Mouse (Mus musculus) splenic B cell, adult 2 months (primary cell): ENCODE results near the gene Strada.
"Not testable (repeated sequence)": the region's sequence is repeated elsewhere in the genome, so short reads cannot be mapped to it uniquely, and the experiment has no call there.

Experiments
- DNase-seq: peaks from one replicate; pipeline ENCODE4 v3.0.0-alpha.2; 2011; ENCODE audit warnings: low read depth, low spot score
- H3K27me3 ChIP-seq: 2 replicates; pipeline ENCODE4 v1.6.1; 2012; ENCODE audit warnings: mild to moderate bottlenecking, low read length, moderate library complexity, mixed read lengths; ENCODE audit not compliant: control insufficient read depth, poor library complexity, insufficient read depth, severe bottlenecking
- H3K36me3 ChIP-seq: 2 replicates; pipeline ENCODE4 v1.6.1; 2012; ENCODE audit warnings: mild to moderate bottlenecking, low read length, moderate library complexity, mixed read lengths; ENCODE audit not compliant: control insufficient read depth, poor library complexity, insufficient read depth, severe bottlenecking

Gene Strada

DNA sequence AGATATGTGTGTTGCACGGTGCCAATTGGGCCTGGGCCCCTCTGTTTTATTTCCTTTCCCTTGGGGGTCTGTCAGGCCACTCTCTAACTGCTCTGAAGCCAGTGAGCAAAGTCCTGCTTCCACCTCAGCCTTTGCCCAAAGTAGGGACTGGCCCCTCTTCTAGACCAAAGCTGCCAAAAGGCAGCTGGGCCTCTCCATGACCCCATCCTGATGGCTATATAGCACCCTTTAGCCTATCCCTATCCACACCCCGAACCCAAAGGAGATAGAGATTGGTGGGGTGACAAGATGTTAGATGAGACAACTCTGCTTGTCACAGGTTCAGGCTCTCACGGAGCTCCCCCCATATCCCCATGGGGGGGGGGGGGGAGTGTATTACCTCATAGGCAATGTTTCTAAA, 46.2 kb downstream of the Strada start:
- no peak for DNase-seq
- Histone ChIP-seq H3K27me3 (no peaks in the 10 kb centered on the region), H3K36me3 (peaks cover 21% of the 10 kb centered on the region)

DNA sequence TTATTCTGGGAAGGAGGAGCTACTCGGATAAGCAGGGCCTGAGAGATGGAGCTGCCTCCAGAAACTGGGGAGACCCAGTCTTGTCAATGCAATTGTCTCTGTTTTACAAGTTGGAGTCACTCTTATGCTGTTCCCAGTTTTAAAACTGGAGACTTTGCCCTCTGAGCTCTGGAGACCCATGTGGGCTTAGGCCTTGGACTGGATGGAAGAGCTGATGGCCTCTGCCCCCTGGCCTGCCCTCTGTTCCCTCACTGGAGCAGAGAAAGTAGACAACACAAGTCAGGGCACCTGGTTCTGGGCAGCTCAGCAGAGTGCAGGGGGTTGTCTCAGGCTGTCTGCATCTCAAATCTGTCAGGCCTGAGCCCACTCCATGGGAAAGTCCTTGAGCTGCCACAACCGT, 47.2 kb downstream of the Strada start:
- DNase-seq, result no peak
- Histone ChIP-seq H3K36me3 (peaks cover 21% of the 10 kb centered on the region), H3K27me3 (no peaks in the 10 kb centered on the region)

DNA sequence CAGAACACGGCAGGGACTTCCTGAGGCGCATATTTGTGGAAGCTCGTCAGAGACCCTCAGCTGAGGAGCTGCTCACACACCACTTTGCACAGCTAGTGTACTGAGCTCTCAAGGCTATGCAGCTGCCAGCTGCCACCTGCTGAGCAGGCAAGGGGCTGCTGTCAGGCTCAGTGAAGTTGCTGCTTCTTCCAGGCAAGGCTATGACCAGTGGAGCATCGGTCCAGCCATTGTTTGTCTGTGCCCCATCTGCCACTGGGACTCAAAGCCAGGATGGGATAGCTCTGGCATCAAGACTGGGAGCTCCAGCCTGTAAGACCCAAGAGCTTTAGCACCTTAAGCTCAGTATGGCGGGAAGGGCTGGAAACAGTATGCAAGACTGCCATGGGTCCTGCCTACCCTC, 47.9 kb downstream of the Strada start:
- no peak for DNase-seq
- H3K36me3 ChIP-seq, result peaks cover 24% of the 10 kb centered on the region
- no peaks in the 10 kb centered on the region for H3K27me3 ChIP-seq

DNA sequence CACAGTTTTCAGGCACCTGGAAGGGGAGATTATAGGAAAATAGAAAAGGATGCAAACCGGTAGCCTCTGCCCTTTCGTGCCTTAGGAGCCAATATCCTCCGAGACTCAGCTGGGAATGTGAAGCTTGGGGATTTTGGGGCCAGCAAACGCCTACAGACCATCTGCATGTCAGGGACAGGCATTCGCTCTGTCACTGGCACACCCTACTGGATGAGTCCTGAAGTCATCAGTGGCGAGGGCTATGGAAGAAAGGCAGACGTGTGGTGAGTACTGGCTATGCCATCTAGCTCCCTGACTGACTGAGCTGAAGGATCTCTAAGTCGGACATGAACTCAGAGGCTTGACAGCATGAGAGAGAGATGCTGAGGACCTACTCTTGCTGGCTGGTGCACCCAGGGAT, 49.8 kb downstream of the Strada start:
- no peak for DNase-seq
- Histone ChIP-seq H3K27me3 (no peaks in the 10 kb centered on the region), H3K36me3 (peaks cover 21% of the 10 kb centered on the region)

DNA sequence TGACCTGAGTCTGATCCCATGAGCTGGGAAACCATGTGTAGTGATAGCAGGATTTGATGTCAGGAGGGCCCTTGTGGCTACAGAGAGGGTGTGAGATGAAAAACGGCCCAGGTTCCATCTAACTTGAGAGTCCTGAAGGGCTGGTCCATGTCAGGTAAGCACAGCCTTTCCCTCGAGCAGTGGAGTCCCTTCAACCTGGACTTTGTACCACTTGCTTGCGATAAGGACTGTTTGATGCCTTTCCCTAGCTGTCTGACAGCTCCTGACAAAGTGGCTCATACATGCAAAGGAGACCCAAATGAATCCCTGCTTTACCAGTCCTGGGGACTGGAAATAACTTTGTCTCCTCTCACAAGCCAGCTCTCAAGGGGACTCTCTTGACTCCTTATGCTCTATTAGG, 50.7 kb downstream of the Strada start:
- no peaks in the 10 kb centered on the region for H3K27me3 ChIP-seq
- no peak for DNase-seq

DNA sequence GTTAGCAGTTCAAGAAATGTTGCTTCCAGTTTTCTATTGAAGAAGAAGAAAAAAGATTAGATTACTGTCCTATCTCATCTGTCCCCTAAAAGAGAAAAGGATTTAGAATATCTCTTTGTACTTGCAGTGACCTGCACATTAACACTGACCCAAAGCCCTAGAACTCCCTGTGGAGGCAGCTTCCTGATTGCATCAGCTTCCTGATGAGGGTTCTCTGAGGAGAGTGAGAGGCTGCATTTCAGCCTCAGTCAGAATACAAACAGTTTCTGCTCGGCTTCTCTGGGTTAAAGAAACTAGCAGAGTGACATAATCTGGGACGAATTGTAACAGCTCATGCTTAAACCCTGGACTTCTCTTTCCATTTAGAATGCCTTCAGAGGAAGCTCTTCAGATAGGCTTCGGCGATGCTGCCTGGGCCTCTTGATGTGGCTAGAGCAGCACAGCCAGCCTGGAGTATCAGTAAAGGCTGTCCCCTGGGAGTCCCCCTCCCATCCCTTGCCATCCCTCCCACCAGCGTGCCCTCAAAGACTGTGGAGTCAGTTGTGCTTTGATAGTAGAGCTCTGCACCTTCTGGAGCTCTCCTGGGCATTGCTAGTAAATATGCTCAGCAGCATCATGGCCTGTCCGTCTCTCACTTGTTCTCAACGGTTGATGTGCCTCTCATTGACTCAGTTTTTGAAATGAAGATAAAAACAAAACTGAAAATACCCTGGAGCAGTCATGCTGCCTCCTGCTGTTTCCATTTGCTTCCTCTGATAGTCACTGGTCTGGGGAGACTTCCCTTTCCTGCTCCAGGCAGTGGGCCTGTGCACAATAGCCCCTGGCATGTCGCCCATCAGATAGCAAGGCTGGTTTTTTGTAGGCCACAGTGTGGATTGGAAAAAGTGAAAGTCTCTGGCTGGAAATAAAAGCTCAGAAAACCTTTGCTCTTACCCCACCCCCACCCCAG, 67.1 kb downstream of the Strada start:
- H3K36me3 ChIP-seq, result peaks cover 2% of the 10 kb centered on the region; the same call in 1 of the 2 replicates
- no peaks in the 10 kb centered on the region for H3K27me3 ChIP-seq
- no peak for DNase-seq

More for the DNA sequence above, 50.7 kb downstream of the Strada start:
- H3K36me3 ChIP-seq, result peaks cover 19% of the 10 kb centered on the region

DNA sequence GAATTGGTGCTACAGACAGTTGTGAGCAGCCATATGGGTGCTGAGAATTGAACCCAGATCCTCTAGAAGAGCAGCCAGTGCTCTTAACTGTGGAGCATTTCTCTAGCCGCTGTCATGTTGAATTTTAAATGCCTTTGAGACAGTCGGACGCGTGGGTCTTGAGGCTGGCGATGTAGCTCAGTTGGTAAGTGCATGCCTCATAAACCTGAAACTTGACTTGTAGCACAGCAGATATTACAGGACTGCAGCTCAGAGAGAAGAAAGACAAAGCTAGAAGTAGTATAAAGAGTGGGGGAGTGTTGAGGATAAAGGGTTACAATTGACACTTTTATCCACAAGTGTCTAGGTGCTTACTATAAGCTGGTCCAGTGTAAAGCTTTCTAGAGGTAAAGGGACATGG, 69.5 kb downstream of the Strada start:
- no peak for DNase-seq
- H3K36me3 ChIP-seq, result peaks cover 2% of the 10 kb centered on the region; the same call in 1 of the 2 replicates
- no peaks in the 10 kb centered on the region for H3K27me3 ChIP-seq

DNA sequence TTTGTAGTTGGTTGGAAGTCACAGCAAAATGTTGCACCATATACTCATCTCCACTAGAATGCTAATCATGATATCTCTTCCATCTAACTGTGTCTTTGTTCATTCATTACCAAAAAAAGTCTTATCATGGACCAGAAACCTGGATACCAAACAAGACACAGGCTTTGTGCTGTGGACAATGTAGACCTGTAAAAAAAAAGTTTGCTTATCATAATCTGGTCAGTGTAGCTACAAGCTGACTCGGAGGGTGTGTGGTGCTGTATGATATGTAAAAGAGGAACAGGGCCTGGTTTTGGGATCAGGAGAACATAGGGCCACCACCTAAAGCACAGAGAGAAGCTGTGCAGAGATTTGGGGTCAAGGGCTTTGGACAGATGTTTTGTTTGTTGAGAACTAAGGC, 72.5 kb downstream of the Strada start:
- H3K27me3 ChIP-seq, result no peaks in the 10 kb centered on the region
- H3K36me3 ChIP-seq, result peaks cover 3% of the 10 kb centered on the region
- no peak for DNase-seq

DNA sequence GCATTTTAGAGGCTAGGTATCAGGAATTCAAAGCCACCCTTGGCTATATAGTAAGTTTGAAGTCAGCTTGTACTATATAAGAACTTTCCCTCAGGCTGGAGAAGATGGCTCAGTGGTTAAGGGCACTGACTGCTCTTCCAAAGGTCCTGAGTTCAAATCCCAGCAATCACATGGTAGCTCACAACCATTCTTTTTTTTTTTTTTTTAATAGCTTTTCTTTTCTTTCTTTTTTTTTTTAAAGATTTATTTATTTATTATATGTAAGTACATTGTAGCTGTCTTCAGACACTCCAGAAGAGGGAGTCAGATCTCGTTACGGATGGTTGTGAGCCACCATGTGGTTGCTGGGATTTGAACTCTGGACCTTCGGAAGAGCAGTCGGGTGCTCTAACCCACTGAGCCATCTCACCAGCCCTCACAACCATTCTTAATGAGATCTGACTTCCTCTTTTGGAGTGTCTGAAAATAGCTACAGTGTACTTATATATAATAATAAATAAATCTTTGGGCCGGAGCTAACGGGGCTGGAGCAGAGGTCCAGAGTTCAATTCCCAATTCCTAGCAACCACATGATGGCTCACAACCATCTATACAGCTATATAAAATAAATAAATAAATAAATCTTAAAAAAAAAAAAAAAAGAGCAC, 75.1 kb downstream of the Strada start:
- peak; percentile 40 for DNase-seq
- not testable (repeated sequence) for H3K27me3 ChIP-seq, H3K36me3 ChIP-seq

DNA sequence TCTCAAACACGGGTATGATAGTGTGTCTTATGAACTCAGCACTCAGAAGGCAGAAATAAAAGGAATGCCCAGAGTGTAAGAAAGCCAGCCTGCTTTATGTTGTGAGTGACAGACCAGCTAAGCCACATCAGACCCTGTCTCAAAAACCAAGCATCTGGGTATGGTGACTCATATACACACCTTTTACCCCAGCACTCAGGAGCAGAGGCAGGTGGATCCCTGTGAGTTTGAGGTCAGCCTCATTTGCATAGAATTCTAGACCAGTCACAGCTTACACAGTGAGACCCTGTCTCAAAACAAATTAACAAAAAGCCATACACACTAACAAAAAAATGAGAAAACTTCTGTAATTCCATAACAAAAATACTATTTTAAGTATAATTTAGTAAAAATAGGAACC, 76.1 kb downstream of the Strada start:
- DNase-seq, result peak; percentile 22
- Histone ChIP-seq H3K27me3 (no peaks in the 10 kb centered on the region), H3K36me3 (peaks cover 7% of the 10 kb centered on the region)

DNA sequence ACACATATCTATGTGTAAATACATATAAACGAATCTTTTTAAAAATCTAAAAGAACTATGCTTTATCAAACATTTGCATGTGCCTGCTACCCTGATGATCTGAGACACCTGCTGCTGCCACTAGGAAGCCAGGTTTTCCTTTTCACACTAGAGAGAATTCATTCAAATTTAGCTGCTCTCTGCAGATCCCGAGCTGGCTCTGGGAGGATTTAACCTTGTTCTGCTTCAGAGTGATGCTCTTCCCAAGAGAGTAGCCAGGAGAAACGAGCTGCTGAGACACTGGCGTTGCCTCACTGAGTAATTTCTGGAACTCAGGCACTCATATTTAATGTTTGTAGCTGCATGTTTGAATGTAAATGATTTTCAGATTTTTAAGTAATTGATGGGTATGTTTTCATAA, 77.2 kb downstream of the Strada start:
- no peak for DNase-seq
- Histone ChIP-seq H3K36me3 (peaks cover 7% of the 10 kb centered on the region), H3K27me3 (no peaks in the 10 kb centered on the region)

DNA sequence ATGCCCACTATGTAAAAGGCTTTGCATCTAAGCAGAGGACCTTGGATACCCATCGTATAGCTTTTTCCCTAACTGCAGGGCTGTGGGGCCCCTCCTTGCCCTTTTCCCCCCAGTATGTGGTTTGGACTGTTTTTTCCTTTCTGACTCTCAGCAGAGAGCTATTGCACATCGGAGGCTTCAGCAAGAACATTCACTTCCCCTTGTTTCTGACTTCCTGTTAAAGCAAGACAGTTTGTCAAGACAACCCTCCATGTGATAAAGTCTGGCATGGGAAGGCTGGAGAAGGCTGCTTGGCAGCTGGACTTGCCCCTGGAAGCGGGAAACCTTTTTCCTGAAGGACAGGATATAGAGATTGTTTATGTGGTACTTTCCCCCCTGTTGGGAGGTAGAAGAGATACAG, 79.2 kb downstream of the Strada start:
- Histone ChIP-seq H3K27me3 (no peaks in the 10 kb centered on the region), H3K36me3 (peaks cover 7% of the 10 kb centered on the region)
- DNase-seq, result peak; percentile 54

DNA sequence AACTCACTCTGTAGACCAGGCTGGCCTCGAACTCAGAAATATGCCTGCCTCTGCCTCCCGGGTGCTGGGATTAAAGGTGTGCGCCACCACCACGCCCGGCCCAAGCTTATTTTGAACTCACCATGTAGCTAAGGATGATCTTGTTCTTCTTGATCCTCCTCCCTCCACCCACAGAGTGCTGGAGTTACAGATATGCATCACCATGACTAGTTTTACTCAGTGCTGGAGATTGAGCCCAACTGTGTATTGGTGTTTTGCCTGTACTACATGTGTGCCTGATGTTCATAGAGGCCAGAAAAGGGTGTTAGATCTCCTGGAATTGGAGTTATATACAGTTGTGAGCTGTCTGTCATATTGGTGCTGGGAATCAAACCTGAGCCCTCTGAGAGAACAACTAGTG, 79.7 kb downstream of the Strada start:
- DNase-seq, result no peak
- no peaks in the 10 kb centered on the region for H3K27me3 ChIP-seq

More for the DNA sequence above, 79.7 kb downstream of the Strada start:
- H3K36me3 ChIP-seq, result peaks cover 7% of the 10 kb centered on the region
